Mouse (Mus musculus): ENCODE data around the gene Sod1.

The Sod1 gene

GRCm38 (mm10) chr16:90260097-90260496, 39.5 kb downstream of the Sod1 start:
- DNase-seq, result no peak

GRCm38 (mm10) chr16:90261791-90262190, 41.2 kb downstream of the Sod1 start:
- no peak for DNase-seq

GRCm38 (mm10) chr16:90264021-90264420, 43.5 kb downstream of the Sod1 start:
- DNase-seq, result no peak

- DNase-seq, result no peak
Measured at GRCm38 (mm10) chr16:90265106-90265505, 44.6 kb downstream of the Sod1 start.

- DNase-seq, result no peak
Measured at GRCm38 (mm10) chr16:90266581-90266980, 46.0 kb downstream of the Sod1 start.

GRCm38 (mm10) chr16:90275521-90275920, 55.0 kb downstream of the Sod1 start:
- DNase-seq, result no peak

Data from right cerebral cortex, postnatal 14 days (tissue).